ENCODE assay signal across 8 mouse cellular contexts in genomic region chr6:86584296-86585015, GRCm38 (mm10). TPM values are rescaled to one million over a fixed set of nuclear protein-coding genes. Genes with fewer than 3 reads are reported as not detected.
DNase-seq lines count a peak whose midpoint lies in the region; ATAC-seq and TF ChIP-seq lines count a peak whose summit lies in the region.

No protein-coding gene starts in this region.

- H3K79me2 ChIP-seq in liver, adult 2 months (ENCODE audit: control insufficient read depth, insufficient read depth, low read length), result no peaks in the 10 kb centered on the region

- WGBS in liver, adult 2 months, result 7% methylated on average over 14 of the region's 14 CpGs
- WGBS in intestine, postnatal 0 days, result 36% methylated on average over 14 of the region's 14 CpGs
- 33% methylated on average over 14 of the region's 14 CpGs for WGBS in limb, embryonic 10.5 days
- WGBS in midbrain, embryonic 14.5 days, result 23% methylated on average over 14 of the region's 14 CpGs

- peak overlapping the region; percentile 64 for H3K9ac ChIP-seq in liver, adult 2 months (ENCODE audit: low read depth, low read length)
- peak overlapping the region; percentile 46 for H3K9ac ChIP-seq in intestine, postnatal 0 days (ENCODE audit: low read depth, low read length)
- H3K9ac ChIP-seq in midbrain, embryonic 14.5 days (replicated peaks; ENCODE audit: low read length), result peak overlapping the region; percentile 62

- H3K4me3 ChIP-seq in liver, adult 2 months (ENCODE audit: insufficient read depth, low read depth, low read length), result peak overlapping the region; percentile 55
- peak overlapping the region; percentile 21; the same call in 1 of the 2 replicates for H3K4me3 ChIP-seq in intestine, postnatal 0 days (ENCODE audit: low read depth, low read length)
- H3K4me3 ChIP-seq in limb, embryonic 10.5 days, result peak overlapping the region; percentile 33
- H3K4me3 ChIP-seq in midbrain, embryonic 14.5 days (replicated peaks; ENCODE audit: low read depth, low read length), result peak overlapping the region; percentile 33

- peak; percentile 4; the same call in 1 of the 2 replicates for ATAC-seq in intestine, postnatal 0 days
- peak; percentile 53; the same call in 1 of the 2 replicates for ATAC-seq in midbrain, embryonic 14.5 days (ENCODE audit: low FRiP score, low TSS enrichment)

- peaks cover 10% of the 10 kb centered on the region; the same call in 1 of the 2 replicates for H3K4me1 ChIP-seq in liver, adult 2 months (ENCODE audit: control insufficient read depth, insufficient read depth, low read length)
- H3K4me1 ChIP-seq in intestine, postnatal 0 days (replicated peaks; ENCODE audit: control insufficient read depth, insufficient read depth, low read length), result peaks cover 17% of the 10 kb centered on the region; the same call in 1 of the 2 replicates
- peaks cover 44% of the 10 kb centered on the region for H3K4me1 ChIP-seq in limb, embryonic 10.5 days
- H3K4me1 ChIP-seq in midbrain, embryonic 14.5 days (ENCODE audit: control insufficient read depth, insufficient read depth, low read length), result peaks cover 21% of the 10 kb centered on the region

- no peaks in the 10 kb centered on the region for H3K9me3 ChIP-seq in intestine, postnatal 0 days (ENCODE audit: control insufficient read depth)
- no peaks in the 10 kb centered on the region for H3K9me3 ChIP-seq in limb, embryonic 10.5 days (replicated peaks)
- no peaks in the 10 kb centered on the region for H3K9me3 ChIP-seq in midbrain, embryonic 14.5 days (ENCODE audit: control insufficient read depth, low read length)

- TF ChIP-seq POLR2A in liver, adult 2 months (IDR thresholded peaks at IDR 0.05; ENCODE audit: extremely low read depth, insufficient read depth, low read length), result no peak

- H3K27me3 ChIP-seq in liver, adult 2 months (ENCODE audit: control insufficient read depth, insufficient read depth, low read length), result no peaks in the 10 kb centered on the region
- no peaks in the 10 kb centered on the region for H3K27me3 ChIP-seq in intestine, postnatal 0 days (replicated peaks; ENCODE audit: control insufficient read depth, insufficient read depth, low read length)
- no peaks in the 10 kb centered on the region for H3K27me3 ChIP-seq in limb, embryonic 10.5 days (ENCODE audit: low read depth, poor library complexity, severe bottlenecking)
- H3K27me3 ChIP-seq in midbrain, embryonic 14.5 days (ENCODE audit: control insufficient read depth, insufficient read depth, low read length), result no peaks in the 10 kb centered on the region

- peak overlapping the region; percentile 88 for H3K27ac ChIP-seq in liver, adult 2 months (replicated peaks; ENCODE audit: insufficient read depth, low read depth, low read length)
- H3K27ac ChIP-seq in intestine, postnatal 0 days (ENCODE audit: low read depth, low read length), result peak overlapping the region; percentile 75
- peak overlapping the region; percentile 90 for H3K27ac ChIP-seq in limb, embryonic 10.5 days
- peak overlapping the region; percentile 97 for H3K27ac ChIP-seq in midbrain, embryonic 14.5 days (replicated peaks; ENCODE audit: low read depth, low read length)

- H3K36me3 ChIP-seq in liver, adult 2 months (ENCODE audit: control insufficient read depth, insufficient read depth, low read length), result no peaks in the 10 kb centered on the region
- no peaks in the 10 kb centered on the region for H3K36me3 ChIP-seq in intestine, postnatal 0 days (ENCODE audit: control insufficient read depth, insufficient read depth)
- H3K36me3 ChIP-seq in limb, embryonic 10.5 days, result no peaks in the 10 kb centered on the region
- no peaks in the 10 kb centered on the region for H3K36me3 ChIP-seq in midbrain, embryonic 14.5 days (ENCODE audit: control insufficient read depth, insufficient read depth, low read length)

- peak overlapping the region; percentile 60 for H3K4me2 ChIP-seq in intestine, postnatal 0 days (replicated peaks; ENCODE audit: low read depth)
- H3K4me2 ChIP-seq in midbrain, embryonic 14.5 days (ENCODE audit: low read length), result peak overlapping the region; percentile 65

- no peak for TF ChIP-seq CTCF in liver, adult 2 months (IDR thresholded peaks at IDR 0.05; ENCODE audit: low read depth, low read length)
- TF ChIP-seq CTCF in intestine, postnatal 0 days (IDR thresholded peaks at IDR 0.05; ENCODE audit: low read depth), result no peak

- peak; percentile 65 for DNase-seq in liver, adult 2 months (ENCODE audit: extremely low read depth, low read depth, low spot score)
- no peak for DNase-seq in liver
- peak; percentile 69 for DNase-seq in embryo, embryonic 10 days (ENCODE audit: low spot score)
- peak; percentile 43 to 46 for DNase-seq in gastrocnemius, postnatal 36 days
- peak; percentile 45 for DNase-seq in limb, embryonic 10.5 days (ENCODE audit: low spot score)
- DNase-seq in midbrain, embryonic 14.5 days, result peak; percentile 72
- DNase-seq in testis, postnatal 14 days (ENCODE audit: low spot score), result peak; percentile 36

- intact Hi-C loops in gastrocnemius, postnatal 36 days (cut with DNase I), result no loop called here

RNA-seq across cellular contexts. Expression of gene Asprv1, which starts 43.5 kb away (rescaled TPM):
- not detected in 2 replicates for total RNA-seq in liver, adult 2 months (2014; rRNA removed)
- polyA plus RNA-seq in liver, adult 2 months (2012; rRNA removed), result 0.07 and 0.10 TPM in 2 replicates
- total RNA-seq in gastrocnemius, postnatal 36 days (2021), result not detected
- polyA plus RNA-seq in intestine, postnatal 0 days (2015; fragmentation: Nextera tagmentation; extraction: Ambion mirVana), result 1.3 and 1.6 TPM in 2 replicates
- polyA plus RNA-seq in limb, embryonic 10.5 days (2016; fragmentation: Nextera tagmentation; extraction: Ambion mirVana), result 0.87 and 1.6 TPM in 2 replicates
- polyA plus RNA-seq in midbrain, embryonic 14.5 days (2014; fragmentation: Nextera tagmentation; extraction: Ambion mirVana), result 0.76 and 0.92 TPM in 2 replicates

RNA-seq across cellular contexts. Expression of gene Pcbp1, which starts 58.3 kb away (rescaled TPM):
- 38.2 and 59.7 TPM in 2 replicates for total RNA-seq in liver, adult 2 months (2014; rRNA removed)
- polyA plus RNA-seq in liver, adult 2 months (2012; rRNA removed), result 119 and 138 TPM in 2 replicates
- 100 to 1,000 TPM; 102 to 112 TPM for total RNA-seq in gastrocnemius, postnatal 36 days (2021)
- polyA plus RNA-seq in intestine, postnatal 0 days (2015; fragmentation: Nextera tagmentation; extraction: Ambion mirVana), result 326 and 327 TPM in 2 replicates
- 562 and 618 TPM in 2 replicates for polyA plus RNA-seq in limb, embryonic 10.5 days (2016; fragmentation: Nextera tagmentation; extraction: Ambion mirVana)
- 289 and 325 TPM in 2 replicates for polyA plus RNA-seq in midbrain, embryonic 14.5 days (2014; fragmentation: Nextera tagmentation; extraction: Ambion mirVana)
